Mouse (Mus musculus): ENCODE results near the gene Stum. TPM values are rescaled to one million over a fixed set of nuclear protein-coding genes. Genes with fewer than 3 reads are reported as not detected.

Stum gene
- polyA plus RNA-seq, 1 experiment from 2014 or later: 0.07 TPM

DNA sequence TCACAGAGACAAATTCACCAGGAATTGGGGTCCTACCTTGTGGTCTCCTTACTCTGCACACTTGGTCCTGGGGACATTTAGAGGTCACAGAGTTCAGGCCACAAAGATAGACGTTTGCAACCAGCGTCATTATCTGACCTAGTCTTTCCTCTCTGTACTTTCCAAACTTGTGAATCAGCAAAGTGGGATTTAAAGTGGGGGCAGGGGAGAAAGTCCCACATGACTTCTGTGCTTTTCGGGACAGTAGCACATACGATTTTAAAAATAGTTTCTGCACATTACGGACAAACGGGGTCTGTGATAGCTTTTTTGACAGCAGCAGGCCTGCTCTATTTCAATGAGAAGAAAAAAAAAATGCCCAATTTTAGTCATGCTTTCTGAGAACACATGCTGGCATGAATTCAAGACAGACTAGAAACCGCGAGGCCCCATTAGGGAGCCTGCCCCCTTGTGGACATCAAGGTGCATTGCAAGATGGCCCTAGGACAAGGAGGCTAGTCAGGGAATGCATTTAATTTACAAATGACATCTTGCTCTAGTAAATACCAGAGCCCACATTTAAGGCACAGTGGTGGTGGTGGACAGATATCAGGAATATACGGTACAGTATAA is 55.1 kb downstream of the Stum start:
- DNase-seq (ENCODE audit: low spot score): peak; percentile 95
- no peaks in the 10 kb centered on the region for H3K9me3 ChIP-seq (ENCODE audit: low read length)
- no peak overlapping the region for H3K4me2 ChIP-seq (replicated peaks; ENCODE audit: low read depth, low read length)
- WGBS: 18% methylated on average over 9 of the region's 9 CpGs
- no peak overlapping the region for H3K4me3 ChIP-seq (ENCODE audit: low read depth, low read length)
- TF ChIP-seq CTCF (IDR thresholded peaks at IDR 0.05) (peak; percentile 97), EP300 (IDR thresholded peaks at IDR 0.05) (peak; percentile 33; the same call in 1 of the 2 replicates)
- no peaks in the 10 kb centered on the region for H3K36me3 ChIP-seq (ENCODE audit: insufficient read depth, low read length)
- H3K27me3 ChIP-seq (replicated peaks; ENCODE audit: insufficient read depth, low read length): no peaks in the 10 kb centered on the region
- H3K27ac ChIP-seq (ENCODE audit: low read length): no peak overlapping the region
- no peak overlapping the region for H3K9ac ChIP-seq (replicated peaks; ENCODE audit: low read depth)
- ATAC-seq: peak; percentile 24; the same call in 1 of the 2 replicates
- no peaks in the 10 kb centered on the region for H3K4me1 ChIP-seq (ENCODE audit: insufficient read depth, low read depth, low read length)

DNA sequence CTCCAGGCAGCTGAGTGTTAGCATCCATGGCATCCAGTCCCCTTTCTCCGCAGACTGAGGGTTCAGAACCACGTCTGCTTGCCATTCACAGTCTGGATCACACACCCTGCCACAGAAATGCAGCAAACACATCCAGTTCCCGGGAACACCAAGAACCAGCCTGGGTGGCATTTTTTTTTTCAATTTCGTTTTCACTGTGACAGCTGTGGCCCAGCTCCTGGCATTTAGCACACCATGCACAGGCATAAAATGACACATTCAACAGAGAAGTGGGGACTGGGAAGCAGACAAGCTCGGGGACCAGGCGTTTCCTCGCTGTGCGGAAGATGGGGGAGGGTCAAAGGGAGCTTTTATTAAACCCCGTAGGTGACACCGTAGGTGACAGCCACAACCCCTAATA is 55.6 kb downstream of the Stum start:
- no peak overlapping the region for H3K9ac ChIP-seq (replicated peaks; ENCODE audit: low read depth)

DNA sequence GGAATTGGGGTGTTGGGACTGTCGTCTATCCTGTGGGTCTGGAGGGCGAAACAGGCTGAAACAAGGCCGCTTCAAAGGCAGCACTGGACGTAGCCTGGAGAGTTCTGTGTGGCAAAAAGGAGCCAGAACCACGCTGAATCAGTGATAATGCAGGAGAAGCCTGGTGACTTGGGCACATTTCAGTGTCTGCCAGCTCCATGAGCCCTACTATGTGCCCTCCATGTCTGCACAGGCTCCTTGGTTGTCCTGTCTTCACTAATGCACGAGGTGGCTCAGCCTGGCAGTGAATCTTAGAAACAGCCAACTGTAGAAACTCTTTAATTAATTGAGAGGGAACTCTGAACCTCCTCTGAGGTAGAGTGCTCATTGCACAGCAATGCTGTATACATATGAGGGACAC is 56.9 kb downstream of the Stum start:
- Histone ChIP-seq H3K27ac (ENCODE audit: low read length) (no peak overlapping the region), H3K36me3 (ENCODE audit: insufficient read depth, low read length) (no peaks in the 10 kb centered on the region), H3K27me3 (replicated peaks; ENCODE audit: insufficient read depth, low read length) (no peaks in the 10 kb centered on the region), H3K4me3 (ENCODE audit: low read depth, low read length) (no peak overlapping the region), H3K9me3 (ENCODE audit: low read length) (no peaks in the 10 kb centered on the region), H3K4me2 (replicated peaks; ENCODE audit: low read depth, low read length) (no peak overlapping the region), H3K4me1 (ENCODE audit: insufficient read depth, low read depth, low read length) (no peaks in the 10 kb centered on the region), H3K9ac (replicated peaks; ENCODE audit: low read depth) (no peak overlapping the region)
- DNase-seq (ENCODE audit: low spot score): no peak
- no peak for ATAC-seq
- 84% methylated on average over 6 of the region's 6 CpGs for WGBS
- no peak for TF ChIP-seq EP300 (IDR thresholded peaks at IDR 0.05)

More for the DNA sequence above, 55.6 kb downstream of the Stum start:
- Histone ChIP-seq H3K4me2 (replicated peaks; ENCODE audit: low read depth, low read length) (no peak overlapping the region), H3K4me1 (ENCODE audit: insufficient read depth, low read depth, low read length) (no peaks in the 10 kb centered on the region), H3K36me3 (ENCODE audit: insufficient read depth, low read length) (no peaks in the 10 kb centered on the region), H3K4me3 (ENCODE audit: low read depth, low read length) (no peak overlapping the region), H3K9me3 (ENCODE audit: low read length) (no peaks in the 10 kb centered on the region), H3K27ac (ENCODE audit: low read length) (no peak overlapping the region), H3K27me3 (replicated peaks; ENCODE audit: insufficient read depth, low read length) (no peaks in the 10 kb centered on the region)
- no peak; the same call in 1 of the 2 replicates for ATAC-seq
- no peak for DNase-seq (ENCODE audit: low spot score)
- 46% methylated on average over 10 of the region's 10 CpGs for WGBS
- no peak for TF ChIP-seq EP300 (IDR thresholded peaks at IDR 0.05)

DNA sequence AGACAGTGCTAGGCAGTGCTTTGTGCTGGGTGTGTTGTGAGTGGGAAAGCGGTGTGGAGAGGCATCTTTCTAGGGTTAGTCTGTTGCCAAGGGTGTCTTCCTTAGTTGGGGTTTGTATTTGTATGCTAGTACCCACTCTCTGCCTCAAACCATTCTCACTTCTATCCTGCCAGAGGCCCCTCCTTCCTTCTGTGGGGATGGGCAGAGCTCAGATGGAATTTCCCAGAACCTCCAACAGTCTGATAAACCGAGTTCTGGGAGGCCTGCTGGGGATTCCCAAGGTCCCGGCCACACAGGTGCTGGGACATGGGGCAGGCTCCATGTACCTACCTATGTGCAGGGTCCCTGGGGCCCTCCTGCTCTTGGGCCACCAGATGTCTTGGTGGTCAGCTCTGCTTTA is 59.4 kb downstream of the Stum start:
- no peak overlapping the region for H3K9ac ChIP-seq (replicated peaks; ENCODE audit: low read depth)
- no peak for TF ChIP-seq CTCF (IDR thresholded peaks at IDR 0.05)
- ATAC-seq (no peak), DNase-seq (ENCODE audit: low spot score) (no peak)
- H3K36me3 ChIP-seq (ENCODE audit: insufficient read depth, low read length): peaks cover 3% of the 10 kb centered on the region
- no peak overlapping the region for H3K27ac ChIP-seq (ENCODE audit: low read length)
- H3K4me1 ChIP-seq (ENCODE audit: insufficient read depth, low read depth, low read length): no peaks in the 10 kb centered on the region
- WGBS: 69% methylated on average over 3 of the region's 3 CpGs
- no peak overlapping the region for H3K4me2 ChIP-seq (replicated peaks; ENCODE audit: low read depth, low read length)
- H3K9me3 ChIP-seq (ENCODE audit: low read length): no peaks in the 10 kb centered on the region
- H3K4me3 ChIP-seq (ENCODE audit: low read depth, low read length): no peak overlapping the region
- no peaks in the 10 kb centered on the region for H3K27me3 ChIP-seq (replicated peaks; ENCODE audit: insufficient read depth, low read length)

DNA sequence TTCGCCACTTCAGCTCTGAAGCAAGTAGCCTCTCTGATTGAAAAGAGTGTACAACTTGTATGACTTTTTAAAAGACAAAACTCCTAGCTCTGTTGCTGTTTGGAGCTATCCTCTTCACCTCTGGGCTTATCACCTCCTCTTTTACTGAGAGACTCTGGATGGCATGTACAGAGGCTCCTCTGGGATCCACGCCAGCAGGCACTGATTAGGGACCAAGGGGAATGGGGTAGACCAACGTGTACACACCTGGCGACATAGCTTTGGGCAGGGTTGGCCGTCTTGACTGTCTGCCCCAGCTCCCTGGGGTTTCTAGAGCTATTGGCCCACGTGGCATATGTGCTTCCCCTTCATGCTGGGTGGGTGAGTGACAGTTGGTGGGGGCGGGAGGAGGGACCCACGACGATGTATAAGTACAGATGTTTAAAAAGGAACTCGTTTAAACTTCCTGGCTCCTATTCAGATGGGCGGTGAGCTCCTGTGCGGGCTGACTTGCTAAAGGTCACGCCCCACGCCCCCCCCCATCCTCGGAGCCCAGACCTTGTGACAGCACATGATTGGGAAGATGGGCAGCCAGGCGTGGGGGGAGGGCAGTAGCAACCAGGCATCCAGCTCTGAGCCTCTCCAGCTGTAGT is 60.2 kb downstream of the Stum start:
- Histone ChIP-seq H3K9ac (replicated peaks; ENCODE audit: low read depth) (no peak overlapping the region), H3K4me2 (replicated peaks; ENCODE audit: low read depth, low read length) (no peak overlapping the region), H3K36me3 (ENCODE audit: insufficient read depth, low read length) (peaks cover 11% of the 10 kb centered on the region), H3K4me1 (ENCODE audit: insufficient read depth, low read depth, low read length) (no peaks in the 10 kb centered on the region), H3K27ac (ENCODE audit: low read length) (peak overlapping the region; percentile 6; the same call in 1 of the 2 replicates), H3K27me3 (replicated peaks; ENCODE audit: insufficient read depth, low read length) (no peaks in the 10 kb centered on the region), H3K9me3 (ENCODE audit: low read length) (no peaks in the 10 kb centered on the region), H3K4me3 (ENCODE audit: low read depth, low read length) (no peak overlapping the region)
- ATAC-seq: no peak
- 41% methylated on average over 16 of the region's 16 CpGs for WGBS
- no peak for TF ChIP-seq EP300 (IDR thresholded peaks at IDR 0.05)
- TF ChIP-seq CTCF (IDR thresholded peaks at IDR 0.05): no peak
- no peak for DNase-seq (ENCODE audit: low spot score)

DNA sequence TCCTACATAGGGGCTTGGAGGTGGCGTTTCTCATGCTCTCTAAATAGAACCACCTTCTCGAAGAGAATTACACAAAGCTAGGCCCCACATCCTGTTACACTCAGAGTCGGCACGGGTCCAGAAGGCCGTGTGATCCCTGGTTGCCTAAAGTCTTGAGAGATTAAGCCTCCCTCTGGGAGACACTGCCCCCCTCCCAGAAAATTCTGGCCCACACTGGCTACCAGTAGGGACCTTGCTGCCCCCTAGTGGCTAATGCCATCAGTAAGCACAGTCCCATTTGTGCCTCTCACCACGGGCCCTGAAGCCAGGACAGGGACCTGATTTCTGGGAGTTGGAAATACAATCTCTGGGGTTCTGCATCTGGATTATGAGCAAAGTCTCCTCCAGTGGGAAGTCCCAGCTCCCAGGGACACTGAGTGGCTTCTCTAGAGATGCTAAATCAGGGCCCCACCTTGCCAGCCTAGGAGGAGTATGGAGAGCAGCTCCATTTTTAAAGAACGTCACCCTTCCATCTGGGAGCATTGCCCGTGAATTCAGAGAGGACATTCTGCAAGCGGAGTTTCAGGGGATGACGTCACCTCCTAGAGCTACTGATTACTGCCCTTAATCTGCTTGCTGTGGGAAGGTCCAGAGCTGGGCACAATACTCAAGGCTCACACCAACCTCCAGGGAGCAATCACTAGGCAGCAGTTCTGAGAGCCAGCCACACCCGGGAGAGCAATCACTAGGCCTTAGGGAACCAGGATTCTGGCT is 61.1 kb downstream of the Stum start:
- peak; percentile 83 for ATAC-seq
- H3K9ac ChIP-seq (replicated peaks; ENCODE audit: low read depth): no peak overlapping the region
- H3K4me2 ChIP-seq (replicated peaks; ENCODE audit: low read depth, low read length): no peak overlapping the region
- H3K27me3 ChIP-seq (replicated peaks; ENCODE audit: insufficient read depth, low read length): no peaks in the 10 kb centered on the region
- DNase-seq (ENCODE audit: low spot score): peak; percentile 93
- TF ChIP-seq CTCF (IDR thresholded peaks at IDR 0.05): peak; percentile 94
- 0 out of 2 replicates have a peak, but pooled peaks have one; percentile 11 for TF ChIP-seq EP300 (IDR thresholded peaks at IDR 0.05)
- no peak overlapping the region for H3K4me3 ChIP-seq (ENCODE audit: low read depth, low read length)
- H3K4me1 ChIP-seq (ENCODE audit: insufficient read depth, low read depth, low read length): no peaks in the 10 kb centered on the region
- no peaks in the 10 kb centered on the region for H3K9me3 ChIP-seq (ENCODE audit: low read length)
- 25% methylated on average over 11 of the region's 11 CpGs for WGBS
- H3K27ac ChIP-seq (ENCODE audit: low read length): peak overlapping the region; percentile 33; the same call in 1 of the 2 replicates
- peaks cover 15% of the 10 kb centered on the region for H3K36me3 ChIP-seq (ENCODE audit: insufficient read depth, low read length)
